Mouse (Mus musculus): ENCODE measurements around the gene Anp32e.
A peak's percentile ranks its signal among the peaks of the same experiment; 100 is the strongest.
"Not testable (repeated sequence)": the region's sequence is repeated elsewhere in the genome, so short reads cannot be mapped to it uniquely, and the experiment has no call there.

The Anp32e gene

DNA sequence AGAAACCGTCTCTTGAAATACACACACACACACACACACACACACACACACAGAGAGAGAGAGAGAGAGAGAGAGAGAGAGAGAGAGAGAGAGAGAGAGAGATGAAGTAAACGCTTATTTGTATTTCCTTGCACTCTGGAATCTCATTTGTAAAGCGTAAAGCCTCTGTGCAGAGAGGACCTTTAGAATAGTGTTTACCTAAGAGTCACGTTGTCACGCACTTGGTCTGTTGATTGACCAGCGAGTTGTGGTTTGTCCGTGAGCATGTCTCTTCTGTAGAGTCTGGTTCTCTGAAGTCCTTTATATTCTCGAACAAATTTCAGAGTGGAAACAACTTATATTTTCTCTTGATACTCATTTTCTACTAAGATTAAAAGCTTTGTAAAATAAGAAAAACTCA, 15.7 kb downstream of the Anp32e start:
- no peak for DNase-seq (ENCODE audit: low spot score)

DNA sequence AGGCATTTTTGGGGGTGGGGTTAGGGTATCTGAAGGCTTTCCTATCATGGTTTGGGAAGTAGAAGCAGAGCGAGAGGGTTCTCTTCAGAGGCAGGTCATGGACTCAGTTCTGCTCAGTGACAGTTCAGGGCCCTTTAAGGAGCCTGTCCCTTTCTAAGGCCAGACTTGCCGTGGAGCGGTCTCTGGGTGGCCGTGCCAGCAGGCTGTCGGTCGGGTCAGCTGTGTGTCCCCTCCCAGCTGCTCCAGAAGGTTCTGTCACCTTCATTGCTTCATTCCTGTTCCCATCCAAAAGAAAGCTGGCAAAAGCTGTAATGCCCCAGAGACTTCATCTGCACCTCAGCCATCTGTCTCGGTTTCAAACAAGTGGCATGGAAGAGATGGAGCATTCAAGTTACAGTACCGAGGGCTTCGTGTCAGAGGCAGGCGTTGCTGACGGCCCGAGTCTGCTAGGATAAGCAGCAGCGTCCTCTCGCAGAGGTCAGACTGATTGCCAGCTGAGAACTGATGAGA, 16.7 kb downstream of the Anp32e start:
- DNase-seq (ENCODE audit: low spot score) = no peak

DNA sequence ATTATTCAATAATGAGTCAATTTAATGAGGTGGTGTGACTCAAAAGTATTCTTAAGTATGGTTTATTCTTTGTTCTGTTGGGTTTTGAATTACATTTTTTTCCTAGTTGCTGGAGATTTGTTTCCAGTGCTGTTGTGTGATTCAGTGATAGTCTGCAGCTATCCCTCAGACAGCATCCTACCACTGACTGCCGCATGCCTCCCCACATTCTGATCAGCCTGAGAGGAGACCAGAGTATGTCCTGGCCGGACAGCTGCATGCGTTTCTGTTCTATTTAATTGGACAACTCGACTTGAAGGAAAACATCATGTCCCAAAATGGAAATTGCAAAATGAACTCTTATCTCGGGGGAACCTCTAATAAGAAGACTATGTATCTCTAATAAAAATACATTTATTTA, 19.3 kb downstream of the Anp32e start:
- no peak for DNase-seq (ENCODE audit: low spot score)

DNA sequence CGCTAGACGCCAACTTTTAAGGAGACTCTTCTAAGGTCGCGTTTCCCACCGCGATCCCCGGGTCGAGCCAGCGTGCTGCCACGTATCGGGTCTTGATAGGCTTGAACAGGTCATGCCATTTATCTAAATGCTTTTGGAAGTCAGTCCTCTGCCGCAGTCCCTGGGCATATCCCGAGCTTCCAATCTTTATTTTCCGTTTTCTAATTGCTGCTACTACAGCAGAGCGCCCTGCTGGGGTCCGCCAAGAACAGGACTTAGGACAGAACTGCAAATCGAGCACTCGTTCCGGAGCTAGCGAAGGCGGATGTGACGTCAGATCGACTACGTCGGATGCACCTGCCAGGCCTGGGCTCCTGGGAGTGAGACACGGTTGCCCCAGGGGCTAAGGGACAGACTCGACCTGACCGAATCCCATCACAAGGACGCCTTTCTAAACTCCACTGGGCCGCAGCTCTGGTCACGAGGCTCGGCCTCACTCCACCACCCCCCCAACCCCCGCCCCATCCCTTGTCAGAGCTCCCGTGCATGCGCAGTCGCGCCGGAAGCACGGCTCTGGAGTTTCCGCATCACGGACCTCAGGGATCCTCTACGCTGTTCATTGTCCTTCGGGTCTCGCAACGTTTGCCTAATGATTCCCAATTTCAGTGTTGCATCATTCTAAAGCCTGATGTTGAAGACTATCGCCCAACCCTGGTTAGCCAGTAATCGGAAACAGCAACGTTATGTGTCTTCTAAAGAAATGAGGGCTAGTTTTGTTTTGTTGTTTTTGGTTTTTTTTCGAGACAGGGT, 21.9 kb downstream of the Anp32e start:
- DNase-seq (ENCODE audit: low spot score) = peak; percentile 94

DNA sequence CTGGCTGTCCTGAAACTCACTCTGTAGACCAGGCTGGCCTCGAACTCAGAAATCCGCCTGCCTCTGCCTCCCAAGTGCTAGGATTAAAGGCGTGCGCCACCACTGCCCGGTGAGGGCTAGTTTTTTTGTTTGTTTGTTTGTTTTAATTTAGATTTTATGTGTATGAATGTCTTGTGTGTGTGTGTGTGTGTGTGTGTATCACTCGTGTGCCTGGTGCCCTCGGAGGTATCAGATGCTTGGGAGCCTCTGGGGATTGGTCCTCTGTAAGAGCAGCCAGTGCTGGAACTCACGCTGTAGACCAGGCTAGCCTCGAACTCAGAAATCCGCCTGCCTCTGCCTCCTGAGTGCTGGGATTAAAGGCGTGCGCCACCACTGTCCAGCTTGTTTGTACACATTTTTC, 22.5 kb downstream of the Anp32e start:
- DNase-seq (ENCODE audit: low spot score) = not testable (repeated sequence)

DNA sequence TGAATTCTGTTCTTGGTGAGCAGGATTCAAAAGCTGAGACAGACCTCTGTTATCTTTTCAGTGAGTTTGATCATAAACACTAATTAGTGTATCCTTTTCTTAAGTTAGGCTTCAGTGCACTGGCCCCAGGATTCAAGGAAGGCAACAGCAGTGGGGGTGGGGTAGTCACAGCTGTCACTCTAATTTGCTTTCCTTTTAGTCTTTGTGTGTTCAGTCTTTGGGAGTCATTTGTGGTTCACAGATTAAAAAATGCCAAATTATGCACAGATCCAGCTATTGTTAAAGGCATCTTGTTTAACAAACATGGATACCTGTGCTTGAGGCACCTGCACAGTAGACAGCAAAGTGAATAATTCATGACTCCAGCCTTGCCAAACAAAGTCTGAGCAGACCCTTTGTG, 24.0 kb downstream of the Anp32e start:
- DNase-seq (ENCODE audit: low spot score) = no peak

DNA sequence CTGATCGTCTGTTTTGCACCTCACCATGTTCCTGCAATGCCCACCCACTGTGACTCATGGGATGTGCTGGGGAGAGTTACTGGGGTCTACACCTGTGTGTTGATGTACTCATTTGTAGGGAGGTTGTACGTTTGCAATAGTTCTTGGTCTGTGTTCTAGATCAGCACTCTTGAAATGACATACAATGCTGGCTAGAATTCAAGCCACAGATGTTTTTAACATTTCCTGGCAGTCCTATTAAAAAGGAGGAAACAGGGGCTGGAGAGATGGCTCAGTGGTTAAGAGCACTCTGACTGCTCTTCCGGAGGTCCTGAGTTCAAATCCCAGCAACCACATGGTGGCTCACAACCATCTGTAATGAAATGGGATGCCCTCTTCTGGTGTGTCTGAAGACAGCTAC, 24.5 kb downstream of the Anp32e start:
- DNase-seq (ENCODE audit: low spot score) = no peak

DNA sequence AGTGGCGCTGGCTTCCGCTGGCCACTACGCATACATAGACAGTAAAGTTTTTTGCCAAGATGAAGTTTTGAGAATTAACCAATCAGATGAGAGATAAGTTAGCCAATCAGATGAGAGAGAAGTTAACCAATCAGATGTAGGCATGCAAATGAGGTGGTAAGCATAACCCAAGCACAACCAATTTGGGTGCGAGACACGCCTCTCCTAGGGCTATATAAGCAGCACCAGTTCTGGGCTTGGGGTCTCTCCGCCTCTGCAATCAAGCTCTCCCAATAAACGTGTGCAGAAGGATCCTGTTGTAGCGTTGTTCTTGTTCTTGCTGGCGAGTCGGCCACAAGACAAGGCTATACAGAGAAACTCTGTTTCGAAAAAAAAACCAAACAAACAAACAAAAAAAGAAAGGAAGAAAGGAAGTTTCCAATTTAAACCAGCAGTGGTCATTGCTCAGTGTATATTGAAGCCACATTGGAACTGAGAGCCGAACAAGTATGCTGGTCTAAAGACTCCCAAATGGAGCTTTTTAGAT, 25.7 kb downstream of the Anp32e start:
- not testable (repeated sequence) for DNase-seq (ENCODE audit: low spot score)

DNA sequence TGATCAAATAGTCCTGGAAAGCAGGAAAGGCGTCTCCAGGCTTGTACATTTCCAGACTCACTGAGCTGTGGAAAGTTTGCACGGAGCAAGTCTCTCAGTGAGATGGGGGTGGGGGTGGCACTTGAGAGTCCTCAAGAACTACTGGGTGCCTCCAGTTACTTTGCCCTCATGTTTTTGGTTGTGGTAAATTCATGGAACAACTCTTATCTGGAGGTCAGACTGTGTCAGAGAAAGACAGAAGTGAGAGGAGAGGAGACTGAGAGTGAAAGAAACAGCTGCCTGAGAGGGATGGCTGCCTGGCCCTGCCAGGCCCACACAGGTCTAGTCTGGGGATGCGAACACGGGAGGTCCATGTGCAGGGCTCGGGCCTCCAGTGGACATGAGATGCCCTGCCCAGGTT, 26.3 kb downstream of the Anp32e start:
- no peak for DNase-seq (ENCODE audit: low spot score)

DNA sequence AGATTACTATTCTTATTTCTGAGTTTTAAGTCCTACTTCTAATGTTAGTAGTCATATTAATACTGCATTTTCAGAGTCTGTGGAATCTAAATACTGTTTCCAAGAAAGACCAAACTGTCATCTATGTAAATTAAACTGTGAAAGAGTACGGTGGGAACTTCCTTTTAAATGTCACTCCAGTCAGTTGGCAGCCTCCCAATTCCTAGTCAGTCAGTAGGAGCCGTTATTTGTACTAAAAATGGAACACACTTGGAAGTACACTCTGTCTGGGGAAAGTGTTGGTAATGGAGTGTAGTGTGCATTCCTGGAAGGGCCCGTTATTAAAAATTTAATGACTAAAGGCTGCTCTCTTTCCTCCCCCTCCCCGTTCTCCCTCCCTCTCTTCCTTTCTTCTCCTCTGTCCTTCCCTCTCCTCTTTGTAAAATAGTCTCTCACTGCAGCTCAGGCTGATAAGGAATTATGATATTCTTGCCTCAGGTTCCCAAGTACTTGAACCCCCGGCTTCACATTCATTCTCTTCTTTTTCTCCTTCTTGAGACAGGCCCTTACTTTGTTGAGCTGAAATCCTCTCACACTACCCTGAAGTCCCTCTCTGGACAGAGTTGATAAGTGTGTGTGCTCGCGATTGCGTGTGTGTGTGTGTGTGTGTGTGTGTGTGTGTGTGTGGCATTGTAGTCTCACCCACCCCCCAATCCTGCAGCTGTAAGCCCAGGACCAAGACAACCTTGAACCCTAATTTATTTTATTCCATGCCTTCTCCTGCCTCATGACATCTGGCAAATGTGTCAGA, 28.5 kb downstream of the Anp32e start:
- DNase-seq (ENCODE audit: low spot score) = no peak

DNA sequence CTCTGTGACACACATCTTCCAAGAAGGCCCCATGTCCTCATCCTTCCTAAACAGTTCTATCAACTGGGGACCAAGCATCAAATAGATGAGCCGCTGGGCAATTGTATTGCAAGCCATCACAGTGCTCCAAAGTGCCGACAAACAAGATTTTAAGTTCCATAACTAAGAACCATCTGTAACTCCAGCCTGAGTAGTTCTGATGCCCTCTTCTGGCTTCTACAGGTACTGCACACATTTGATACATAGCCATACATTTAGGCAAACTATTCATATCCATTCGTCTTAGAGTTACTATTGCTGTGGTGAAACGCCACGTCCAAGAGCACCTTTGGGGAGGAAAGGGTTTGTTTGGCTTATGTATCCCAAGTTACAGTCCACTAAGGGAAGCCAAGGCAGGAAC, 30.0 kb downstream of the Anp32e start:
- DNase-seq (ENCODE audit: low spot score) = no peak

DNA sequence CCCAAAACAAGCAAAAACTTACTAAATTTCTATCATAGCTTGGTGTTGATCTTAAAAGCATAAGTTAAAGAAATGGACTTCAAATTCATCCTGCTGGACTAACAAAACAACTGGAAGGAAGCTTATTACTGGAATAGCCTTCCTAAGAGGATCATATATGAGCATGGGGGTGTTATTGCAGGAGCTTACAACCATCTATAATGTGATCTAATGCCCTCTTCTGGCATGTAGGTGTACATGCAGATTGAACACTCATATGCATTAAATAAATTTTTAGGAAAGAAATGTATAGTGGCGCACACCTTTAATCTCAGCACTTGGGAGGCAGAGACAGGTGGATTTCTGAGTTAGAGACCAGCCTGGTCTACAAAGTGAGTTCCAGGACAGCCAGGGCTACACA, 30.8 kb downstream of the Anp32e start:
- DNase-seq (ENCODE audit: low spot score) = no peak

DNA sequence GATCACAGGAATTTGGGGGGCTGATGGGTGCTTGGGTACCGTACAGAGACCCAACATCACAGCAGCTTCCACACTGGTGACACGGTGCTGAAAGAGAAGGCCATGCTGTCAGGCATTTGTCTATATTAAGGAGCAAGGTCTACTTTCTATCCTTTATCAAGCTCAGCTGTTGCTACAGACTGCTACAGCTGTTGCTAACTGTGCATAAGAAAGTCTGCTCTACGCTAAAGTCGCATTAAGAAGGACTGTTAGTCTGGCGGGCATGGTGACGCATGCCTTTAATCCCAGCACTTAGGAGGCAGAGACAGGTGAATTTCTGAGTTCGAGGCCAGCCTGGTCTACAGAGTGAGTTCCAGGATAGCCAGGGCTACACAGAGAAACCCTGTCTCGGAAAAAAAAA, 33.1 kb downstream of the Anp32e start:
- DNase-seq (ENCODE audit: low spot score) = not testable (repeated sequence)

DNA sequence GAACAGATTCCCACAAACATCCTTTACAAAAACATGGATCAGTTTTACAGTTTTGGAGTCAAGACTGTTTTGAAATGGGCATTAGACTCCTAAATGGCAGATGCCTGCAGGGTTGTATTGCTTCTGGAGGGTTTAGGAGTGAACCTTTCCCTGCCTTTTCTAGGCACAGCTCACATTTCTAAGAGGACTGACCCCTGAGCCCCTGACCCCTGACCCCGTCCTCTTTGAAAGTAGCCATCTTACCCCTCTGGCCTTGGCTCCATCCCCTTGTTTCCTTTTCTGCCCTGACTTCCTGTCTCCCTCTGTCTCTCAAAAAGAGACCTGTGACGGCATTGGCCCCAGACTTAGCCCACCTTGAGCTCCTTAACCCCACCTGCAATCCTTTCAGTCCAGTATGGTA, 34.2 kb downstream of the Anp32e start:
- DNase-seq (ENCODE audit: low spot score) = no peak

DNA sequence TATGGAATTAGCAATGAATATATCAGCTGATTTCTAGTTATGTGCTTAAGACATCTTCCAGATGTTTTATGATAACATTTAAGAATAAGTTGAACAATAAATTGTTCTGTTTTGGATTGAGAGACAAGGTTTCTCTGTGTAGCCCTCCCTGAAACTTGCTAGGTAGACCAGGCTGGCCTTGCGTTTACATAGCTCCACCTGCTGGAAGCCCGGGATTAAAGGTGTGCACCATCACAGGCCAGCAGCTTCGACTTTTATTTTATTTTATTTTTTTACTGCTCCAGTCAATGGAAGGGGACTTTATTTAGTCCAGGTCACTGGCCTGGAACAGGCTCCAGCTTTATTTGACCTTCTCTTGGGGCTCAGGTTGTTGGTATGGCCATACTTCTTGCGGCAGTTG, 34.6 kb downstream of the Anp32e start:
- DNase-seq (ENCODE audit: low spot score) = no peak

DNA sequence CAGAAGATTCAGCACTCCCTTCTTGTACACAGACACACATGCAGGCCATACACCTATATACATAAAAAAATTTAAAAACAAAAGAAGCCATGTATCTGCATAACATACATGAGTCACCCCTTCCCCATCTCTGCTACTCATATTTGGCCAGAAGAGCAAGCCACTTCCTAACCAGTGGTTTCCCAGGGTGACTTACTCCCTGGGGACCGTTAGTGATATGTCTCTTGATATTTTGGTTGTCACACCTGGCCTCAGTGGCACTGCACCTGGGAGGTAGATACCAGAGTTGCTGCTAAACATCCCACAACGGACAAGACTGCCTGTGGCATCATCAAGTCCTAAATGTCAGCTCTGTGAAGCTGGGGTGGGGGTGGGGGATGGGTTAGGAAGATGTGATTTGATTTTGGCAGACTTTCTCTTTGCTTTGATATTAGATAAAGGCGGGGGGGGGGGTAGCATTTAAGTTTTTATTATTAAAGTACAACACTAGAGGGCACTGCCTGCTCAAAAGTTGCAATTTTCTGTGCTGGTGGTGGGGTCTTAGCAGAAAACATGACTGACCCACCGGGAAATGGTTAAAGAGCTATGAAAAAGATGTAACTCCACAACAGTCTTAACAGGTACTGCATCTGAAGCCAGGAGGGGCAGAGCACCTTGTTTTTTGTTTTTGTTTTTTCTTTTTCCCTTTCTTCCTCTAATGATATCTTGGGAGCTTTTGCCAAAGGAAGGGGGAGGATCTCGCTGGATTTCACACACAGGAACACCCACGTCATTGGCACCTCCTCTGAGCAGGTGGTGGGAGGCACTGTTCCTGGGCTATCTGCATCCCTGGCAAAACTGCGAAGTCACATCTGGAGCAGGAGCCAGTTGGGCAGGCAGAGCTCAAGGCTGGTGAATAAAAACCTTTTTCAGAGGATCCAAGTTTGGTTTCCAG, 36.7 kb downstream of the Anp32e start:
- DNase-seq (ENCODE audit: low spot score) = no peak

DNA sequence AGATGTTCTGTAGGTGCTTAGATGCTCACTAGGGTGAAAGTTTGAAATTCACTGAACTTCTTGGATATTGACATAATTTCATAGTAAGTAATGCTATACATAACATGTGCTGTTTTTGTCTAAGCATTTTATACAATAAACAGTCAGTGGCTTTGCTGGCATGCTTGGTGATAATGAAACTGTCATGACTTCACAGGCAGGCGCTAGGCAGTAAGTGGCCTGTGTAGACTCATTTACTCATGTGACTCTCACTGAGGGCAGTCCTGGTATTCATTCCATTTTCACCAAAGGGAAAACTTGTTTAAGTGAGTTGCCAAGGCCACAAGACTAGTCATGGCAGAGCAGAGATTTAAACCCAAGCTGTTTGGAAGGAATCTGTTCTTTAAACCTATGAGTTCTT, 40.2 kb downstream of the Anp32e start:
- no peak for DNase-seq (ENCODE audit: low spot score)

DNA sequence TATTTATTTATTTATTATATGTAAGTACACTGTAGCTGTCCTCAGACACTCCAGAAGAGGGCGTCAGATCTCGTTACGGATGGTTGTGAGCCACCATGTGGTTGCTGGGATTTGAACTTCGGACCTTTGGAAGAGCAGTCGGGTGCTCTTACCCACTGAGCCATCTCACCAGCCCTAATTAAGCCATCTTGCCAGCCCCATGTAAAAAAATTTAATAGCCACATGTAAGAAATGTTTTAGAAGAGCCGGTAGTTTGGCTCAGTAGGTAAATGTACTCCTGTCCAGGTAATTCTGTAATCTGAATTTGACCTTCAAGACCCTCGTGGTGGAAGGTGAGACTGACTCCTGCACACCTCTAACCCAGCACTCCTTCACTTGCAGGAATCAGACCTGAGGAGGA, 41.6 kb downstream of the Anp32e start:
- DNase-seq (ENCODE audit: low spot score) = not testable (repeated sequence)

DNA sequence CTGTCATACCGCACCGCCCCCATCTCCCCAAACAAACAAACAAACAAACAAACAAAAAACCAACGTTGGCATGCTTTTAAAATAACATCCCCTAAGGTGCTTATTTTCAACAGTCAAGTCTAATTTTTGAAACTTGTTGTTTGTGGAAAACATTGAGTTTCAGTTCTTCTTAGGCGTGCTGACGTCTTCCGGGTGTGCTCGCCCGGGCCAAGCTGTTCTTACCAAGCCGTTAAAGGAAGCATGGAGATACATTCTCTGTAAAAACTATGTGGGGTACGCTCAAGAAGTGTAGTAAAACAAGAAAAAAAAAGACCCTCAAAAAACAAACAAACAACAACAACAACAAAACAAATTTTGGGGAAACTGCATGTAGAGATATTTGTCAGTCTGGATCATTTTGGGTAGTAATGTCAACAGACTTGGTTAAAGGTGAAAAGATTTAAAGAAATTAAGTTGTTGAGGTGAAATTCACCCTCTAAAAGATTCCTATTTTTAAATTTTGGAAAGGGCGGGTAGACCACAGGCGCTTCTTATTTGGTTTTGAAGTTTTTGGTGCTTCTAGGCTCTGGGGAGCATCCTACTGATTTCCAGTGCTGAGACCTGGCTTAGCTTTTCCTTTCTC, 43.3 kb downstream of the Anp32e start:
- no peak for DNase-seq (ENCODE audit: low spot score)

DNA sequence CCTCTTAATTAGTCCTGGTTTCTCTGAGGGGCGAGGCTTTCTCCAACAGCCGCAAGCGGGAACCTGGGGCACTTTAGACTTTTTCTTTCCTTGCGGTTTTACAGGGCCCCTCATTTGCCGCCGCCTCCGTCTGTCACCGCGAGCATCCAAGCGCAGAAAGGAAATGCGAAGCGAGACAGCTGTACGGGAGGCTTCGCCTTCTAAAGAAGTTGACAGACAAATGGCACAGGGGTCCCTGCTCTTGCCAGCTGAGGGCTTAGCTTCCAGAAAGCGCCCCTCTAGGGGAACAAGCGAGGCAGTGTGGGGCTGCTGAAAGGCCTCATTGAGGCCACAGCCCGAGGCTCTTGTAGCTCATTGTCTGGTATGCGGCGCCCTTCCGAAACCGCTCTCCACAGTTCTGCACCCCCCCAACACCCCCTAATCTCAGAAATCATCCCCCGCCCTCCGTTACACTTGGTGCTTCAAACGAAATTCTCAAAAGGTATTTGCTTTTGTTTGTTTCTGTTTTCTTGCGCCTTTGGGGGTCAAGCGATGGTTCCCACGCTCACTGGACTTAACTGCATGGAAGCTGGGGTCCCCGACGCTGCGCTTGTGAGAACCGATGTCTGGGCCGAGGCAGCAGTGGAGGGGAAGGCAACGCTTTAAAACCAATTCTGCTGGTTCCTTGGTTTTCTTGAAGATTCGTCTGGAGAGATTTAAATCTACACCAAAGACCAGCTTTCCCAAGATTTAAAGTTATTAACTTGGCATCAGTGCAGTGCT, 44.0 kb downstream of the Anp32e start:
- DNase-seq (ENCODE audit: low spot score) = peak; percentile 22

DNA sequence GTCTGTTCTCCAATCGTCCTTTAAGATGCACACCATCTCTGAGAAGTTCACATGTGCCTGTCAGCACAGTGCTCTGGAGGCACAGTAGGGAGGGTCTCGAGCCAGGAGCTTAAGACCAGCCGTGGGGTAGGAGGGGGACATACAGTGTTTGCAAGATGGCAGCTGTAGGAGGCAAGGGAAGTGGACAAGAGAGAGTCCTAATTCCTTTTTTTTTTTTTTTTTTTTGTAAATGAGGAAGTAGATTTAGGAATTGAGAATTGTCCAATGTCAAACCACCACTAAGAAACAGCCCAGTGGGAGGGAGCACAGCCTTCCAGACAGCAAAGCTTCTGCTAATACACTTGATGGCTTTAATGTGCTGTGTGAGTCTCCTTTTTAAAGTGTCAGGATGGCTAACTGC, 48.0 kb downstream of the Anp32e start:
- DNase-seq (ENCODE audit: low spot score) = no peak

Measured in yolk sac, embryonic 10.5 days (tissue).